Comparison of ENCODE assay signal across 16 mouse cellular contexts in genomic region chr6:87806028-87806427, GRCm38 (mm10). TPM values are rescaled to one million over a fixed set of nuclear protein-coding genes. Genes with fewer than 3 reads are reported as not detected.
DNase-seq lines count a peak whose midpoint lies in the region; ATAC-seq and TF ChIP-seq lines count a peak whose summit lies in the region.
"Had no signal": no experiment of that assay in that cellular context is flagged by ENCODE, and none has a peak within 500 bp of the region (broad histone marks: within the 10 kb centered on the region; RNA-seq: fewer than 3 reads in every experiment).

No protein-coding gene starts in this region.

- DNase-seq in 3T3-L1 (ENCODE audit: low read depth, low spot score) (peak; percentile 33), G1E (ENCODE audit: low spot score) (peak; percentile 44)
- DNase-seq in liver, postnatal 0 days, result no peak
- no peak for DNase-seq in kidney, adult 18-20 months
- DNase-seq in c-Kit-positive CD71-positive TER-119-positive erythroid progenitor cells, embryonic 14.5 days (ENCODE audit: low spot score), result no peak
- DNase-seq: cerebellum, adult 8-10 months; forebrain, postnatal 0 days; kidney, postnatal 4 days; retina, postnatal 1 day; thymus, postnatal 14 days had no signal

- no peak for TF ChIP-seq EP300 in liver, postnatal 0 days (IDR thresholded peaks at IDR 0.05; ENCODE audit: low read depth)

- no peak for ATAC-seq in intestine, postnatal 0 days
- no peak for ATAC-seq in intestine, embryonic 16.5 days
- ATAC-seq in G1E (ENCODE audit: extremely low read depth, insufficient number of reproducible peaks, low FRiP score, poor library complexity, severe bottlenecking), result no peak
- ATAC-seq in liver, postnatal 0 days, result no peak
- no peak for ATAC-seq in erythroid progenitor cell, adult 5-6 weeks (replicated peaks; ENCODE audit: low FRiP score, poor library complexity, severe bottlenecking)
- ATAC-seq: forebrain, postnatal 0 days had no signal

- H3K36me3 ChIP-seq in intestine, postnatal 0 days (ENCODE audit: control insufficient read depth, insufficient read depth), result peaks cover 6% of the 10 kb centered on the region; the same call in 1 of the 2 replicates
- H3K36me3 ChIP-seq in intestine, embryonic 16.5 days (ENCODE audit: control insufficient read depth, insufficient read depth, low read length), result no peaks in the 10 kb centered on the region
- H3K36me3 ChIP-seq in G1E (replicated peaks), result peaks cover 77% of the 10 kb centered on the region
- H3K36me3 ChIP-seq in liver, postnatal 0 days (replicated peaks; ENCODE audit: insufficient read depth, low read length), result peaks cover 46% of the 10 kb centered on the region

- no peak overlapping the region for H3K9ac ChIP-seq in intestine, postnatal 0 days (ENCODE audit: low read depth, low read length)
- no peak overlapping the region for H3K9ac ChIP-seq in intestine, embryonic 16.5 days (ENCODE audit: low read depth, low read length)
- no peak overlapping the region for H3K9ac ChIP-seq in liver, postnatal 0 days (replicated peaks)
- H3K9ac ChIP-seq: forebrain, postnatal 0 days; hindbrain, embryonic 14.5 days had no signal

- H3K4me1 ChIP-seq in intestine, postnatal 0 days (replicated peaks; ENCODE audit: control insufficient read depth, insufficient read depth, low read length), result 0 out of 2 replicates have a peak, but pooled peaks cover 8% of the 10 kb centered on the region
- H3K4me1 ChIP-seq in intestine, embryonic 16.5 days (ENCODE audit: control insufficient read depth, insufficient read depth, low read length), result peaks cover 18% of the 10 kb centered on the region
- peaks cover 59% of the 10 kb centered on the region for H3K4me1 ChIP-seq in G1E (ENCODE audit: insufficient read depth, low read depth, low read length)
- H3K4me1 ChIP-seq in liver, postnatal 0 days (ENCODE audit: insufficient read depth), result peaks cover 40% of the 10 kb centered on the region

- H3K27me3 ChIP-seq in intestine, postnatal 0 days (replicated peaks; ENCODE audit: control insufficient read depth, insufficient read depth, low read length), result no peaks in the 10 kb centered on the region
- no peaks in the 10 kb centered on the region for H3K27me3 ChIP-seq in intestine, embryonic 16.5 days (replicated peaks; ENCODE audit: control insufficient read depth, insufficient read depth, low read length)
- no peaks in the 10 kb centered on the region for H3K27me3 ChIP-seq in G1E (ENCODE audit: insufficient read depth, low read length)
- no peaks in the 10 kb centered on the region for H3K27me3 ChIP-seq in liver, postnatal 0 days (ENCODE audit: insufficient read depth, low read length)

- no peak overlapping the region for H3K4me3 ChIP-seq in intestine, postnatal 0 days (ENCODE audit: low read depth, low read length)
- H3K4me3 ChIP-seq in intestine, embryonic 16.5 days (ENCODE audit: low read length), result no peak overlapping the region
- no peak overlapping the region for H3K4me3 ChIP-seq in G1E (ENCODE audit: low read depth, low read length)
- no peak overlapping the region for H3K4me3 ChIP-seq in liver, postnatal 0 days (ENCODE audit: low read depth, low read length)
- H3K4me3 ChIP-seq: limb, embryonic 10.5 days had no signal

- 60% methylated on average over 2 of the region's 2 CpGs for WGBS in intestine, postnatal 0 days
- 64% methylated on average over 2 of the region's 2 CpGs for WGBS in intestine, embryonic 16.5 days
- WGBS in liver, postnatal 0 days (ENCODE audit: insufficient replicate concordance), result 21% methylated on average over 2 of the region's 2 CpGs

- TF ChIP-seq CTCF in intestine, postnatal 0 days (IDR thresholded peaks at IDR 0.05; ENCODE audit: low read depth), result peak; percentile 36; the same call in 1 of the 2 replicates
- no peak for TF ChIP-seq CTCF in G1E (IDR thresholded peaks at IDR 0.05; ENCODE audit: low read depth, low read length)
- peak; percentile 55 for TF ChIP-seq CTCF in liver, postnatal 0 days (IDR thresholded peaks at IDR 0.05; ENCODE audit: low read depth)

- no peak overlapping the region for H3K4me2 ChIP-seq in intestine, postnatal 0 days (replicated peaks; ENCODE audit: low read depth)
- no peak overlapping the region for H3K4me2 ChIP-seq in intestine, embryonic 16.5 days (ENCODE audit: low read depth, low read length)
- peak overlapping the region; percentile 1; the same call in 1 of the 2 replicates for H3K4me2 ChIP-seq in liver, postnatal 0 days (ENCODE audit: low read depth, low read length)
- H3K4me2 ChIP-seq: hindbrain, embryonic 14.5 days had no signal

- H3K9me3 ChIP-seq in intestine, postnatal 0 days (ENCODE audit: control insufficient read depth), result no peaks in the 10 kb centered on the region
- no peaks in the 10 kb centered on the region for H3K9me3 ChIP-seq in intestine, embryonic 16.5 days (ENCODE audit: control insufficient read depth, low read length)
- H3K9me3 ChIP-seq in G1E (replicated peaks), result no peaks in the 10 kb centered on the region
- no peaks in the 10 kb centered on the region for H3K9me3 ChIP-seq in liver, postnatal 0 days (ENCODE audit: low read length)
- H3K9me3 ChIP-seq: limb, embryonic 10.5 days had no signal

- H3K27ac ChIP-seq in intestine, postnatal 0 days (ENCODE audit: low read depth, low read length), result no peak overlapping the region
- no peak overlapping the region for H3K27ac ChIP-seq in intestine, embryonic 16.5 days (ENCODE audit: low read length)
- H3K27ac ChIP-seq in liver, postnatal 0 days (ENCODE audit: low read depth), result peak overlapping the region; percentile 0; the same call in 1 of the 2 replicates
- H3K27ac ChIP-seq: hindbrain, embryonic 14.5 days; limb, embryonic 10.5 days had no signal

RNA-seq across cellular contexts. Expression of gene Rab43, which starts 5.9 kb away (rescaled TPM):
- 25.5 and 25.9 TPM in 2 replicates for polyA plus RNA-seq in intestine, postnatal 0 days (2015; fragmentation: Nextera tagmentation; extraction: Ambion mirVana)
- 11.3 and 12.2 TPM in 2 replicates for polyA plus RNA-seq in intestine, embryonic 16.5 days (2015; fragmentation: Nextera tagmentation; extraction: Ambion mirVana)
- total RNA-seq in G1E (2014; fragmentation: Nextera tagmentation) (20.1 and 34.8 TPM in 2 replicates), G1E (2017) (11.5 and 15.5 TPM in 2 replicates)
- 30.8 and 62.5 TPM in 2 replicates for polyA plus RNA-seq in G1E (2012)
- 44.4 and 45.4 TPM in 2 replicates for polyA plus RNA-seq in liver, postnatal 0 days (2015; fragmentation: Nextera tagmentation; extraction: Ambion mirVana)
- 172 and 177 TPM in 2 replicates for total RNA-seq in erythroid progenitor cell, adult 5-6 weeks (2015; ENCODE audit: low replicate concordance)
- total RNA-seq in erythroid progenitor cell, adult 5-6 weeks (2017; ENCODE audit: low replicate concordance), result 129 and 134 TPM in 2 replicates

RNA-seq across cellular contexts. Expression of gene Gp9, which starts 28.2 kb away (rescaled TPM):
- 2.1 and 2.3 TPM in 2 replicates for polyA plus RNA-seq in intestine, postnatal 0 days (2015; fragmentation: Nextera tagmentation; extraction: Ambion mirVana)
- polyA plus RNA-seq in intestine, embryonic 16.5 days (2015; fragmentation: Nextera tagmentation; extraction: Ambion mirVana), result 1.5 and 2.0 TPM in 2 replicates
- total RNA-seq in G1E (2014; fragmentation: Nextera tagmentation), result 4.7 and 6.4 TPM in 2 replicates
- 1.6 and 2.2 TPM in 2 replicates for total RNA-seq in G1E (2017)
- polyA plus RNA-seq in G1E (2012), result 6.3 and 9.1 TPM in 2 replicates
- 36.5 and 38.0 TPM in 2 replicates for polyA plus RNA-seq in liver, postnatal 0 days (2015; fragmentation: Nextera tagmentation; extraction: Ambion mirVana)
- 32.4 and 58.3 TPM in 2 replicates for total RNA-seq in erythroid progenitor cell, adult 5-6 weeks (2015; ENCODE audit: low replicate concordance)
- total RNA-seq in erythroid progenitor cell, adult 5-6 weeks (2017; ENCODE audit: low replicate concordance), result 11.4 and 18.4 TPM in 2 replicates
- total RNA-seq: ES-E14 had no signal

RNA-seq across cellular contexts. Expression of gene Gm45140, which starts 29.6 kb away (rescaled TPM):
- 1.3 and 2.0 TPM in 2 replicates for polyA plus RNA-seq in intestine, postnatal 0 days (2015; fragmentation: Nextera tagmentation; extraction: Ambion mirVana)
- polyA plus RNA-seq in intestine, embryonic 16.5 days (2015; fragmentation: Nextera tagmentation; extraction: Ambion mirVana), result 3.7 and 4.1 TPM in 2 replicates
- total RNA-seq in G1E (2014; fragmentation: Nextera tagmentation) (10.5 and 12.1 TPM in 2 replicates), G1E (2017) (17.5 and 19.5 TPM in 2 replicates)
- 9.0 and 13.8 TPM in 2 replicates for polyA plus RNA-seq in G1E (2012)
- polyA plus RNA-seq in liver, postnatal 0 days (2015; fragmentation: Nextera tagmentation; extraction: Ambion mirVana), result 2.8 and 3.2 TPM in 2 replicates
- total RNA-seq in erythroid progenitor cell, adult 5-6 weeks (2015; ENCODE audit: low replicate concordance), result 1.8 and 4.2 TPM in 2 replicates
- 19.1 and 24.3 TPM in 2 replicates for total RNA-seq in erythroid progenitor cell, adult 5-6 weeks (2017; ENCODE audit: low replicate concordance)

RNA-seq across cellular contexts. Expression of gene Isy1, which starts 32.6 kb away (rescaled TPM):
- polyA plus RNA-seq in intestine, postnatal 0 days (2015; fragmentation: Nextera tagmentation; extraction: Ambion mirVana), result 24.5 and 26.4 TPM in 2 replicates
- polyA plus RNA-seq in intestine, embryonic 16.5 days (2015; fragmentation: Nextera tagmentation; extraction: Ambion mirVana), result 42.5 and 50.5 TPM in 2 replicates
- total RNA-seq in G1E (2014; fragmentation: Nextera tagmentation) (46.7 and 53.5 TPM in 2 replicates), G1E (2017) (62.5 and 65.2 TPM in 2 replicates)
- 46.2 and 54.9 TPM in 2 replicates for polyA plus RNA-seq in G1E (2012)
- polyA plus RNA-seq in liver, postnatal 0 days (2015; fragmentation: Nextera tagmentation; extraction: Ambion mirVana), result 19.7 and 19.8 TPM in 2 replicates
- 11.5 and 20.1 TPM in 2 replicates for total RNA-seq in erythroid progenitor cell, adult 5-6 weeks (2015; ENCODE audit: low replicate concordance)
- 51.5 and 62.1 TPM in 2 replicates for total RNA-seq in erythroid progenitor cell, adult 5-6 weeks (2017; ENCODE audit: low replicate concordance)

RNA-seq across cellular contexts. Expression of gene Cnbp, which starts 44.9 kb away (rescaled TPM):
- polyA plus RNA-seq in intestine, postnatal 0 days (2015; fragmentation: Nextera tagmentation; extraction: Ambion mirVana), result 385 and 395 TPM in 2 replicates
- polyA plus RNA-seq in intestine, embryonic 16.5 days (2015; fragmentation: Nextera tagmentation; extraction: Ambion mirVana), result 831 and 949 TPM in 2 replicates
- total RNA-seq in G1E (2014; fragmentation: Nextera tagmentation), result 679 and 832 TPM in 2 replicates
- total RNA-seq in G1E (2017), result 948 and 1,031 TPM in 2 replicates
- 124 and 135 TPM in 2 replicates for polyA plus RNA-seq in G1E (2012)
- 445 and 452 TPM in 2 replicates for polyA plus RNA-seq in liver, postnatal 0 days (2015; fragmentation: Nextera tagmentation; extraction: Ambion mirVana)
- 296 and 321 TPM in 2 replicates for total RNA-seq in erythroid progenitor cell, adult 5-6 weeks (2015; ENCODE audit: low replicate concordance)
- total RNA-seq in erythroid progenitor cell, adult 5-6 weeks (2017; ENCODE audit: low replicate concordance), result 347 and 417 TPM in 2 replicates

Comparison
In these comparisons a context has a peak if more than half of its experiments do, and no peak if none do; other contexts are left out.
1. DNase-seq: peak in 3T3-L1 (single experiment) and G1E (single experiment); none in liver, postnatal 0 days (single experiment), kidney, adult 18-20 months (single experiment) and c-Kit-positive CD71-positive TER-119-positive erythroid progenitor cells, embryonic 14.5 days (single experiment).